Mouse (Mus musculus) mesoderm, embryonic 11.5 days (tissue): ENCODE data around the gene Iscu.
A peak's percentile ranks its signal among the peaks of the same experiment; 100 is the strongest.

Experiments used
- DNase-seq: peaks from one replicate; pipeline ENCODE4 v3.0.0-alpha.2; 2012; ENCODE audit warnings: low read depth, low spot score

Gene Iscu

GRCm38 (mm10) chr5:113772450-113772895 lies at the start of gene Iscu, which contains the start of gene Sart3:
Gene Iscu, plus strand, starts transcription at chr5:113772748.
Gene Sart3, minus strand, starts transcription at chr5:113772510.
- DNase-seq = peak; percentile 98

- no peak for DNase-seq
Observed at GRCm38 (mm10) chr5:113723567-113724237, 48.8 kb upstream of the Iscu start.

- peak; percentile 89 for DNase-seq
Observed at GRCm38 (mm10) chr5:113724446-113724845, 48.1 kb upstream of the Iscu start, which contains the start of gene 1700069L16Rik. Gene 1700069L16Rik, minus strand, starts transcription at chr5:113724772.

GRCm38 (mm10) chr5:113725417-113725816 lies 47.1 kb upstream of the Iscu start:
- DNase-seq = no peak

- DNase-seq = no peak
Observed at GRCm38 (mm10) chr5:113726618-113727017, 45.9 kb upstream of the Iscu start.

- DNase-seq = no peak
Observed at GRCm38 (mm10) chr5:113727238-113727637, 45.3 kb upstream of the Iscu start.

- DNase-seq = no peak
Observed at GRCm38 (mm10) chr5:113728011-113728410, 44.5 kb upstream of the Iscu start.

- DNase-seq = no peak
Observed at GRCm38 (mm10) chr5:113728691-113729090, 43.9 kb upstream of the Iscu start.

- peak; percentile 41 for DNase-seq
Observed at GRCm38 (mm10) chr5:113730641-113731121, 41.9 kb upstream of the Iscu start.

- no peak for DNase-seq
Observed at GRCm38 (mm10) chr5:113731174-113731573, 41.4 kb upstream of the Iscu start.

- peak; percentile 61 for DNase-seq
Observed at GRCm38 (mm10) chr5:113732182-113732581, 40.4 kb upstream of the Iscu start.

- no peak for DNase-seq
Observed at GRCm38 (mm10) chr5:113734376-113734775, 38.2 kb upstream of the Iscu start.

- DNase-seq = no peak
Observed at GRCm38 (mm10) chr5:113735023-113735344, 37.6 kb upstream of the Iscu start.

- peak; percentile 98 for DNase-seq
Observed at GRCm38 (mm10) chr5:113735345-113736112, 37.0 kb upstream of the Iscu start, which contains the start of gene Ficd. Gene Ficd, plus strand, starts transcription at chr5:113735803.

- no peak for DNase-seq
Observed at GRCm38 (mm10) chr5:113736113-113736502, 36.4 kb upstream of the Iscu start.

- DNase-seq = no peak
Observed at GRCm38 (mm10) chr5:113736522-113737164, 35.9 kb upstream of the Iscu start.

GRCm38 (mm10) chr5:113737607-113738237 lies 34.8 kb upstream of the Iscu start:
- no peak for DNase-seq

- DNase-seq = no peak
Observed at GRCm38 (mm10) chr5:113747629-113748028, 24.9 kb upstream of the Iscu start.

GRCm38 (mm10) chr5:113748556-113749331 lies 23.8 kb upstream of the Iscu start:
- DNase-seq = no peak

GRCm38 (mm10) chr5:113751521-113752157 lies 20.9 kb upstream of the Iscu start:
- DNase-seq = no peak
